24 mouse cellular contexts compared by ENCODE assay signal in the genomic region with DNA sequence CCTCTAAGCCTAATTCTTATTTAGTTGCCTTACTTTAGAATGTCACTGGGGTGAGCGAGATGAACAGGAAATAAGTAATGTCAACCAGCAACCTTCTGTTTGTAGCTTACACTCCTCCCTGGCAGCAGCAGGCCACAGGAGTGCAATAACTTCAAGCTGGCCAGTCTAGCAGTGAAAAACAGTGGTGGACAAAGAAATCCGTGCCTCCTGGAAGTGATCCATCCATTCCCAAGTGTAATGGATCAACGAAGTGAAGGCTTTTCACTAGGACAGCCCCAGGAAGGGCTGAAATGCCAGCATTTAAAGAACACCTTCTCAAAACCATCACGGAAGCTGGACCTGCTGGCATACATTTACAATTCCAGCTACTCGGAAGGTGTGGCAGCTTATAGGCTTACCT. TPM values are rescaled to one million over a fixed set of nuclear protein-coding genes. Genes with fewer than 3 reads are reported as not detected.
DNase-seq lines count a peak whose midpoint lies in the region; ATAC-seq and TF ChIP-seq lines count a peak whose summit lies in the region.
"Had no signal": no experiment of that assay in that cellular context is flagged by ENCODE, and none has a peak within 500 bp of the region (broad histone marks: within the 10 kb centered on the region; RNA-seq: fewer than 3 reads in every experiment).

No protein-coding gene starts in this region.

- H3K36me3 ChIP-seq in limb, embryonic 11.5 days (ENCODE audit: control insufficient read depth, insufficient read depth, low read length) = no peaks in the 10 kb centered on the region
- H3K36me3 ChIP-seq: embryonic facial prominence, embryonic 12.5 days; forebrain, embryonic 10.5 days; hindbrain, embryonic 10.5 days; hindbrain, embryonic 13.5 days; intestine, embryonic 15.5 days had no signal

- WGBS in limb, embryonic 11.5 days = 37% methylated on average over 5 of the region's 5 CpGs

- H3K4me1 ChIP-seq in limb, embryonic 11.5 days (ENCODE audit: control insufficient read depth, insufficient read depth, low read length) = peaks cover 6% of the 10 kb centered on the region; the same call in 1 of the 2 replicates
- H3K4me1 ChIP-seq: embryonic facial prominence, embryonic 12.5 days; forebrain, embryonic 10.5 days; forebrain, embryonic 13.5 days; hindbrain, embryonic 10.5 days; hindbrain, embryonic 13.5 days; intestine, embryonic 15.5 days had no signal

- DNase-seq in adrenal gland, postnatal 10 days = peak; percentile 63
- no peak for DNase-seq in adrenal gland, postnatal 4 days (ENCODE audit: low spot score in 2 of 2)
- DNase-seq in gastrocnemius, adult 2 months = peak; percentile 18
- DNase-seq in gastrocnemius, postnatal 36 days = no peak
- peak; percentile 44 for DNase-seq in limb, embryonic 11.5 days (ENCODE audit: low spot score)
- DNase-seq in right cerebral cortex, adult 2 months (ENCODE audit: low spot score in 2 of 2) = no peak
- DNase-seq: adrenal gland, postnatal 25 days; cerebellum, adult 18-20 months; cerebellum, adult 9-10 months; cerebellum, postnatal 14 days; gastrocnemius, postnatal 25 days; heart, postnatal 36 days; kidney, adult 11 months had no signal

- H3K4me3 ChIP-seq in gastrocnemius, adult 2 months = no peak overlapping the region
- no peak overlapping the region for H3K4me3 ChIP-seq in limb, embryonic 11.5 days (ENCODE audit: low read depth, low read length)
- H3K4me3 ChIP-seq: embryonic facial prominence, embryonic 12.5 days; forebrain, embryonic 10.5 days; forebrain, embryonic 13.5 days; hindbrain, embryonic 10.5 days; hindbrain, embryonic 13.5 days; intestine, embryonic 15.5 days had no signal

- no peak overlapping the region for H3K4me2 ChIP-seq in limb, embryonic 11.5 days (ENCODE audit: low read depth, severe bottlenecking)
- H3K4me2 ChIP-seq: embryonic facial prominence, embryonic 12.5 days; forebrain, embryonic 13.5 days; heart, embryonic 11.5 days; hindbrain, embryonic 13.5 days; intestine, embryonic 15.5 days had no signal

- ATAC-seq in limb, embryonic 11.5 days (ENCODE audit: insufficient number of reproducible peaks, low FRiP score, low TSS enrichment, low read depth) = no peak
- ATAC-seq: activated CD4-positive, CD25-positive, alpha-beta regulatory T cell, adult 4 months; forebrain, embryonic 13.5 days; forebrain, embryonic 16.5 days; hindbrain, embryonic 16.5 days; intestine, embryonic 15.5 days had no signal

- no peak for TF ChIP-seq CTCF in gastrocnemius, adult 2 months (IDR thresholded peaks at IDR 0.05)

- no peak overlapping the region for H3K27ac ChIP-seq in gastrocnemius, adult 2 months
- no peak overlapping the region for H3K27ac ChIP-seq in limb, embryonic 11.5 days (replicated peaks; ENCODE audit: low read depth, low read length)
- H3K27ac ChIP-seq: embryonic facial prominence, embryonic 12.5 days; forebrain, embryonic 10.5 days; forebrain, embryonic 13.5 days; hindbrain, embryonic 10.5 days; hindbrain, embryonic 13.5 days; intestine, embryonic 15.5 days had no signal

- no peaks in the 10 kb centered on the region for H3K9me3 ChIP-seq in limb, embryonic 11.5 days (ENCODE audit: control insufficient read depth, low read length)
- H3K9me3 ChIP-seq: embryonic facial prominence, embryonic 12.5 days; forebrain, embryonic 10.5 days; forebrain, embryonic 13.5 days; hindbrain, embryonic 10.5 days; hindbrain, embryonic 13.5 days; intestine, embryonic 15.5 days had no signal

- H3K27me3 ChIP-seq in limb, embryonic 11.5 days (ENCODE audit: control insufficient read depth, insufficient read depth, low read length) = no peaks in the 10 kb centered on the region
- H3K27me3 ChIP-seq: embryonic facial prominence, embryonic 12.5 days; forebrain, embryonic 13.5 days; hindbrain, embryonic 13.5 days; intestine, embryonic 15.5 days had no signal

- intact Hi-C loops in gastrocnemius, adult 2 months (cut with DNase I) = no loop called here
- intact Hi-C loops in gastrocnemius, postnatal 36 days (cut with DNase I) = no loop called here

- no peak overlapping the region for H3K9ac ChIP-seq in limb, embryonic 11.5 days (ENCODE audit: low read length)
- H3K9ac ChIP-seq: embryonic facial prominence, embryonic 12.5 days; forebrain, embryonic 13.5 days; hindbrain, embryonic 13.5 days; intestine, embryonic 15.5 days had no signal

RNA-seq across cellular contexts. Expression of gene Enpep, which starts 48.2 kb away (rescaled TPM):
- 10 to 100 TPM in 1 of 2 experiments, 1 to 10 TPM in 1; 9.1 to 11.1 TPM for total RNA-seq in adrenal gland, postnatal 10 days (2021)
- total RNA-seq in adrenal gland, postnatal 4 days (2021) = 10 to 100 TPM; 11.0 to 32.1 TPM
- 1 to 10 TPM; 1.7 to 3.2 TPM for total RNA-seq in gastrocnemius, adult 2 months (2021)
- 1 to 10 TPM; 2.6 to 3.2 TPM for total RNA-seq in gastrocnemius, postnatal 36 days (2021)
- polyA plus RNA-seq in limb, embryonic 11.5 days (2014; fragmentation: Nextera tagmentation; extraction: Ambion mirVana) = 0.19 TPM in 1 of 2 replicates, not detected in the other
- total RNA-seq: granulocyte monocyte progenitor cell, adult 5-6 weeks had no signal
- polyA plus RNA-seq: activated CD4-positive, CD25-positive, alpha-beta regulatory T cell, adult 4 months; forebrain, embryonic 10.5 days had no signal

Comparison
In these comparisons a context has a peak if more than half of its experiments do, and no peak if none do; other contexts are left out.
1. DNase-seq: peak in adrenal gland, postnatal 10 days (single experiment), gastrocnemius, adult 2 months (single experiment) and limb, embryonic 11.5 days (single experiment); none in adrenal gland, postnatal 4 days (0 of 2), gastrocnemius, postnatal 36 days (0 of 2) and right cerebral cortex, adult 2 months (0 of 2).